Mouse (Mus musculus): Measurements from ENCODE around the gene C1qtnf1. TPM values are rescaled to one million over a fixed set of nuclear protein-coding genes. Genes with fewer than 3 reads are reported as not detected.

C1qtnf1 gene
- polyA plus RNA-seq, 1 experiment = 3.4 TPM

GRCm38 (mm10) chr11:118496066-118496689 lies 68.2 kb downstream of the C1qtnf1 start:
- TF ChIP-seq POLR2A (IDR thresholded peaks at IDR 0.05; ENCODE audit: extremely low read depth, insufficient read depth, low read length) = no peak
- no peak for TF ChIP-seq CTCF (IDR thresholded peaks at IDR 0.05; ENCODE audit: extremely low read depth, insufficient read depth, low read length)
- peak overlapping the region; percentile 18; the same call in 1 of the 2 replicates for H3K27ac ChIP-seq (ENCODE audit: insufficient read depth, low read length)
- H3K4me3 ChIP-seq (ENCODE audit: insufficient read depth, low read length) = no peak overlapping the region
- H3K4me1 ChIP-seq (ENCODE audit: control insufficient read depth, insufficient read depth, low read length) = peaks cover 16% of the 10 kb centered on the region

Other genes with a start within 250 kb of the C1qtnf1 start
- gene Cyth1, start 179.6 kb upstream of the C1qtnf1 start, polyA plus RNA-seq (2012; rRNA removed) = 69.2 and 80.3 TPM in 2 replicates
- 26.7 and 27.3 TPM in 2 replicates for gene Usp36, start 138.0 kb upstream of the C1qtnf1 start, polyA plus RNA-seq (2012; rRNA removed)
- gene Cep295nl, start 85.7 kb upstream of the C1qtnf1 start, polyA plus RNA-seq (2012; rRNA removed) = 0.26 and 0.48 TPM in 2 replicates
- gene Timp2, start 72.5 kb upstream of the C1qtnf1 start, polyA plus RNA-seq (2012; rRNA removed) = 176 and 186 TPM in 2 replicates
- 29.1 and 37.5 TPM in 2 replicates for gene Lgals3bp, start 26.1 kb upstream of the C1qtnf1 start, polyA plus RNA-seq (2012; rRNA removed)
- 36.9 and 39.0 TPM in 2 replicates for gene Cant1, start 9.1 kb upstream of the C1qtnf1 start, polyA plus RNA-seq (2012; rRNA removed)
- gene Engase, start 48.6 kb downstream of the C1qtnf1 start, polyA plus RNA-seq (2012; rRNA removed) = 10.3 and 12.0 TPM in 2 replicates